Mouse (Mus musculus): ENCODE data around the gene Psmd1. TPM values are rescaled to one million over a fixed set of nuclear protein-coding genes. Genes with fewer than 3 reads are reported as not detected.

Gene Psmd1
- total RNA-seq, 1 experiment: 177 TPM

- in situ Hi-C loops (cut with MboI; ENCODE audit: low sequenced_read_pairs in 2 of 2, unreplicated experiment in 2 of 2): no loop called here
- Histone ChIP-seq H3K36me3 (ENCODE audit: control insufficient read depth, insufficient read depth, low read length, poor library complexity, severe bottlenecking) (no peaks in the 10 kb centered on the region; the same call in 1 of the 2 replicates), H3K4me1 (ENCODE audit: control insufficient read depth in 2 of 2, insufficient read depth in 2 of 2, low read length in 2 of 2, poor library complexity in 1 of 2) (no peaks in the 10 kb centered on the region), H3K27ac (ENCODE audit: insufficient read depth, low read depth, low read length, poor library complexity, severe bottlenecking) (no peak overlapping the region), H3K9ac (ENCODE audit: insufficient read depth, low read depth, low read length, poor library complexity, severe bottlenecking) (no peak overlapping the region), H3K4me3 (ENCODE audit: insufficient read depth in 1 of 2, low read depth in 1 of 2, low read length in 2 of 2, poor library complexity in 1 of 2, severe bottlenecking in 1 of 2) (no peak overlapping the region), H3K9me3 (ENCODE audit: control insufficient read depth, insufficient read depth, low read depth, low read length) (no peaks in the 10 kb centered on the region)
- TF ChIP-seq ZC3H11A (IDR thresholded peaks at IDR 0.05; ENCODE audit: borderline replicate concordance, low read depth, low read length) (no peak), HCFC1 (IDR thresholded peaks at IDR 0.05; ENCODE audit: borderline replicate concordance, insufficient read depth, low read length) (no peak), MAFK (IDR thresholded peaks at IDR 0.05; ENCODE audit: insufficient read depth, low read depth, low read length) (no peak), ZNF384 (IDR thresholded peaks at IDR 0.05; ENCODE audit: low read depth, low read length) (no peak), CHD2 (IDR thresholded peaks at IDR 0.05; ENCODE audit: low read depth, low read length) (no peak)
- no peak for DNase-seq (ENCODE audit: low read depth, low spot score)
These were observed 40.9 kb downstream of the Psmd1 start for GRCm38 (mm10) chr1:86105054-86105453.

- in situ Hi-C loops (cut with MboI; ENCODE audit: low sequenced_read_pairs in 2 of 2, unreplicated experiment in 2 of 2): no loop called here
- DNase-seq (ENCODE audit: low read depth, low spot score): no peak
- TF ChIP-seq CHD2 (IDR thresholded peaks at IDR 0.05; ENCODE audit: low read depth, low read length) (no peak), MAFK (IDR thresholded peaks at IDR 0.05; ENCODE audit: insufficient read depth, low read depth, low read length) (no peak), ZC3H11A (IDR thresholded peaks at IDR 0.05; ENCODE audit: borderline replicate concordance, low read depth, low read length) (no peak)
- no peak within 1 kb of the TSS for H3K9ac ChIP-seq (ENCODE audit: insufficient read depth, low read depth, low read length, poor library complexity, severe bottlenecking)
- H3K9me3 ChIP-seq (ENCODE audit: control insufficient read depth, insufficient read depth, low read depth, low read length): no peaks in the 10 kb centered on the region
- H3K4me3 ChIP-seq (ENCODE audit: insufficient read depth in 1 of 2, low read depth in 1 of 2, low read length in 2 of 2, poor library complexity in 1 of 2, severe bottlenecking in 1 of 2): no peak within 1 kb of the TSS
- H3K27ac ChIP-seq (ENCODE audit: insufficient read depth, low read depth, low read length, poor library complexity, severe bottlenecking): no peak within 1 kb of the TSS
- no peaks in the 10 kb centered on the region for H3K4me1 ChIP-seq (ENCODE audit: control insufficient read depth in 2 of 2, insufficient read depth in 2 of 2, low read length in 2 of 2, poor library complexity in 1 of 2)
- peaks cover 3% of the 10 kb centered on the region for H3K36me3 ChIP-seq (ENCODE audit: control insufficient read depth, insufficient read depth, low read length, poor library complexity, severe bottlenecking)
These were observed 47.6 kb downstream of the Psmd1 start, which contains the start of gene Htr2b for GRCm38 (mm10) chr1:86111779-86112178. Gene Htr2b (minus strand): TSS chr1:86111970.

- no peak overlapping the region for H3K9ac ChIP-seq (ENCODE audit: insufficient read depth, low read depth, low read length, poor library complexity, severe bottlenecking)
- H3K4me3 ChIP-seq (ENCODE audit: insufficient read depth in 1 of 2, low read depth in 1 of 2, low read length in 2 of 2, poor library complexity in 1 of 2, severe bottlenecking in 1 of 2): no peak overlapping the region
- H3K27ac ChIP-seq (ENCODE audit: insufficient read depth, low read depth, low read length, poor library complexity, severe bottlenecking): no peak overlapping the region
- TF ChIP-seq CHD2 (IDR thresholded peaks at IDR 0.05; ENCODE audit: low read depth, low read length): no peak
- no peak for TF ChIP-seq MAFK (IDR thresholded peaks at IDR 0.05; ENCODE audit: insufficient read depth, low read depth, low read length)
- no peak for TF ChIP-seq HCFC1 (IDR thresholded peaks at IDR 0.05; ENCODE audit: borderline replicate concordance, insufficient read depth, low read length)
- no peak for TF ChIP-seq ZNF384 (IDR thresholded peaks at IDR 0.05; ENCODE audit: low read depth, low read length)
- TF ChIP-seq ZC3H11A (IDR thresholded peaks at IDR 0.05; ENCODE audit: borderline replicate concordance, low read depth, low read length): no peak
- no peaks in the 10 kb centered on the region for H3K4me1 ChIP-seq (ENCODE audit: control insufficient read depth in 2 of 2, insufficient read depth in 2 of 2, low read length in 2 of 2, poor library complexity in 1 of 2)
- peaks cover 6% of the 10 kb centered on the region for H3K36me3 ChIP-seq (ENCODE audit: control insufficient read depth, insufficient read depth, low read length, poor library complexity, severe bottlenecking)
- DNase-seq (ENCODE audit: low read depth, low spot score): no peak
- H3K9me3 ChIP-seq (ENCODE audit: control insufficient read depth, insufficient read depth, low read depth, low read length): no peaks in the 10 kb centered on the region
- in situ Hi-C loops (cut with MboI; ENCODE audit: low sequenced_read_pairs in 2 of 2, unreplicated experiment in 2 of 2): no loop called here
These were observed 50.0 kb downstream of the Psmd1 start for GRCm38 (mm10) chr1:86114141-86114540.

GRCm38 (mm10) chr1:86119549-86119948 lies 55.4 kb downstream of the Psmd1 start:
- Histone ChIP-seq H3K9me3 (ENCODE audit: control insufficient read depth, insufficient read depth, low read depth, low read length) (no peaks in the 10 kb centered on the region), H3K36me3 (ENCODE audit: control insufficient read depth, insufficient read depth, low read length, poor library complexity, severe bottlenecking) (peaks cover 17% of the 10 kb centered on the region), H3K4me3 (ENCODE audit: insufficient read depth in 1 of 2, low read depth in 1 of 2, low read length in 2 of 2, poor library complexity in 1 of 2, severe bottlenecking in 1 of 2) (no peak overlapping the region), H3K4me1 (ENCODE audit: control insufficient read depth in 2 of 2, insufficient read depth in 2 of 2, low read length in 2 of 2, poor library complexity in 1 of 2) (no peaks in the 10 kb centered on the region), H3K27ac (ENCODE audit: insufficient read depth, low read depth, low read length, poor library complexity, severe bottlenecking) (no peak overlapping the region), H3K9ac (ENCODE audit: insufficient read depth, low read depth, low read length, poor library complexity, severe bottlenecking) (no peak overlapping the region)
- in situ Hi-C loops (cut with MboI; ENCODE audit: low sequenced_read_pairs in 2 of 2, unreplicated experiment in 2 of 2): no loop called here
- no peak for DNase-seq (ENCODE audit: low read depth, low spot score)
- TF ChIP-seq HCFC1 (IDR thresholded peaks at IDR 0.05; ENCODE audit: borderline replicate concordance, insufficient read depth, low read length) (no peak), CHD2 (IDR thresholded peaks at IDR 0.05; ENCODE audit: low read depth, low read length) (no peak), ZC3H11A (IDR thresholded peaks at IDR 0.05; ENCODE audit: borderline replicate concordance, low read depth, low read length) (no peak)

- in situ Hi-C loops (cut with MboI; ENCODE audit: low sequenced_read_pairs in 2 of 2, unreplicated experiment in 2 of 2): no loop called here
- H3K9ac ChIP-seq (ENCODE audit: insufficient read depth, low read depth, low read length, poor library complexity, severe bottlenecking): no peak overlapping the region
- TF ChIP-seq ZNF384 (IDR thresholded peaks at IDR 0.05; ENCODE audit: low read depth, low read length) (no peak), CHD2 (IDR thresholded peaks at IDR 0.05; ENCODE audit: low read depth, low read length) (no peak), ZC3H11A (IDR thresholded peaks at IDR 0.05; ENCODE audit: borderline replicate concordance, low read depth, low read length) (no peak), HCFC1 (IDR thresholded peaks at IDR 0.05; ENCODE audit: borderline replicate concordance, insufficient read depth, low read length) (no peak), MAFK (IDR thresholded peaks at IDR 0.05; ENCODE audit: insufficient read depth, low read depth, low read length) (no peak)
- no peak for DNase-seq (ENCODE audit: low read depth, low spot score)
- H3K36me3 ChIP-seq (ENCODE audit: control insufficient read depth, insufficient read depth, low read length, poor library complexity, severe bottlenecking): peaks cover 16% of the 10 kb centered on the region
- no peak overlapping the region for H3K27ac ChIP-seq (ENCODE audit: insufficient read depth, low read depth, low read length, poor library complexity, severe bottlenecking)
- H3K9me3 ChIP-seq (ENCODE audit: control insufficient read depth, insufficient read depth, low read depth, low read length): no peaks in the 10 kb centered on the region
- no peak overlapping the region for H3K4me3 ChIP-seq (ENCODE audit: insufficient read depth in 1 of 2, low read depth in 1 of 2, low read length in 2 of 2, poor library complexity in 1 of 2, severe bottlenecking in 1 of 2)
- H3K4me1 ChIP-seq (ENCODE audit: control insufficient read depth in 2 of 2, insufficient read depth in 2 of 2, low read length in 2 of 2, poor library complexity in 1 of 2): no peaks in the 10 kb centered on the region
These were observed 61.8 kb downstream of the Psmd1 start for GRCm38 (mm10) chr1:86126036-86126435.
